In genomic region chr2:165596141-165596540, GRCm38 (mm10) we compare ENCODE assay signal across 10 mouse cellular contexts. TPM values are rescaled to one million over a fixed set of nuclear protein-coding genes. Genes with fewer than 3 reads are reported as not detected.
DNase-seq lines count a peak whose midpoint lies in the region; ATAC-seq lines count a peak whose summit lies in the region.
"Had no signal": no experiment of that assay in that cellular context is flagged by ENCODE, and none has a peak within 500 bp of the region (broad histone marks: within the 10 kb centered on the region; RNA-seq: fewer than 3 reads in every experiment).

No protein-coding gene starts in this region.

- H3K36me3 ChIP-seq in embryonic facial prominence, embryonic 10.5 days (replicated peaks) = no peaks in the 10 kb centered on the region
- H3K36me3 ChIP-seq in hindbrain, embryonic 10.5 days = no peaks in the 10 kb centered on the region
- H3K36me3 ChIP-seq in midbrain, embryonic 13.5 days = no peaks in the 10 kb centered on the region

- peak overlapping the region; percentile 93; the same call in 1 of the 2 replicates for H3K27ac ChIP-seq in embryonic facial prominence, embryonic 10.5 days (replicated peaks)
- H3K27ac ChIP-seq in hindbrain, embryonic 10.5 days = peak overlapping the region; percentile 92
- H3K27ac ChIP-seq in midbrain, embryonic 13.5 days = no peak overlapping the region

- H3K9ac ChIP-seq in midbrain, embryonic 13.5 days (replicated peaks) = no peak overlapping the region

- peaks cover 4% of the 10 kb centered on the region; the same call in 1 of the 2 replicates for H3K9me3 ChIP-seq in embryonic facial prominence, embryonic 10.5 days
- 0 out of 2 replicates have a peak, but pooled peaks cover 9% of the 10 kb centered on the region for H3K9me3 ChIP-seq in hindbrain, embryonic 10.5 days
- no peaks in the 10 kb centered on the region for H3K9me3 ChIP-seq in midbrain, embryonic 13.5 days

- peak overlapping the region; percentile 98 for H3K4me2 ChIP-seq in midbrain, embryonic 13.5 days (replicated peaks)

- WGBS in embryonic facial prominence, embryonic 10.5 days = 19% methylated on average over 11 of the region's 11 CpGs
- 20% methylated on average over 11 of the region's 11 CpGs for WGBS in hindbrain, embryonic 10.5 days
- WGBS in midbrain, embryonic 13.5 days = 19% methylated on average over 11 of the region's 11 CpGs

- no peak for ATAC-seq in midbrain, embryonic 13.5 days
- ATAC-seq in inflammation-experienced regulatory T-cells, adult 6 months = no peak

- peak; percentile 87 for DNase-seq in heart, adult 11 months
- no peak for DNase-seq in heart, postnatal 25 days (ENCODE audit: low spot score)
- DNase-seq in embryonic facial prominence, embryonic 10.5 days (ENCODE audit: low spot score) = peak; percentile 30
- DNase-seq in hindbrain, embryonic 10.5 days (ENCODE audit: low spot score) = no peak
- DNase-seq in thymus, postnatal 4 days = no peak
- no peak for DNase-seq in testis, postnatal 14 days (ENCODE audit: low spot score)
- DNase-seq: adrenal gland, postnatal 36 days; cerebellum, adult 9-10 months had no signal

- H3K4me3 ChIP-seq in embryonic facial prominence, embryonic 10.5 days = peak overlapping the region; percentile 81
- H3K4me3 ChIP-seq in hindbrain, embryonic 10.5 days = peak overlapping the region; percentile 81
- H3K4me3 ChIP-seq in midbrain, embryonic 13.5 days (replicated peaks) = no peak overlapping the region; the same call in 1 of the 2 replicates

- peaks cover 55% of the 10 kb centered on the region for H3K27me3 ChIP-seq in embryonic facial prominence, embryonic 10.5 days (replicated peaks; ENCODE audit: low read depth, poor library complexity, severe bottlenecking)
- H3K27me3 ChIP-seq in hindbrain, embryonic 10.5 days (ENCODE audit: insufficient read depth, poor library complexity, severe bottlenecking) = peaks cover 57% of the 10 kb centered on the region
- H3K27me3 ChIP-seq in midbrain, embryonic 13.5 days = peaks cover 47% of the 10 kb centered on the region

- H3K4me1 ChIP-seq in embryonic facial prominence, embryonic 10.5 days = peaks cover 71% of the 10 kb centered on the region
- peaks cover 58% of the 10 kb centered on the region for H3K4me1 ChIP-seq in hindbrain, embryonic 10.5 days (replicated peaks)
- peaks cover 31% of the 10 kb centered on the region for H3K4me1 ChIP-seq in midbrain, embryonic 13.5 days (replicated peaks)

- intact Hi-C loops in heart, postnatal 25 days (cut with DNase I) = no loop called here

RNA-seq across cellular contexts. Expression of gene Eya2, which starts 1.3 kb away (rescaled TPM):
- 1 to 10 TPM; 1.4 to 1.8 TPM for total RNA-seq in heart, postnatal 25 days (2021)
- polyA plus RNA-seq in embryonic facial prominence, embryonic 10.5 days (2016; fragmentation: Nextera tagmentation; extraction: Ambion mirVana) = 38.6 and 41.9 TPM in 2 replicates
- polyA plus RNA-seq in hindbrain, embryonic 10.5 days (2016; fragmentation: Nextera tagmentation; extraction: Ambion mirVana) = 28.1 and 32.8 TPM in 2 replicates
- polyA plus RNA-seq in midbrain, embryonic 13.5 days (2015; fragmentation: Nextera tagmentation; extraction: Ambion mirVana) = 4.4 TPM in 2 replicates
- 10 to 100 TPM in 2 of 3 experiments, 1 to 10 TPM in 1; 4.5 to 17.0 (median 13.2) TPM for polyA plus RNA-seq in inflammation-experienced regulatory T-cells, adult 6 months (2017; shearing (Covaris generic))

Comparison
In these comparisons a context has a peak if more than half of its experiments do, and no peak if none do; other contexts are left out.
1. DNase-seq: peak in heart, adult 11 months (single experiment) and embryonic facial prominence, embryonic 10.5 days (single experiment); none in heart, postnatal 25 days (single experiment), hindbrain, embryonic 10.5 days (single experiment), thymus, postnatal 4 days (single experiment) and testis, postnatal 14 days (single experiment).